Mouse (Mus musculus) testis, adult 2 months (tissue): Measurements from ENCODE around the gene Pacsin1.

Experiments used
- CTCF ChIP-seq: fragments of 200-500 bp; IDR thresholded peaks from 2 replicates; pipeline ENCODE4 v1.5.1; 2012; ENCODE audit warnings: low read depth, mild to moderate bottlenecking, inconsistent platforms, low read length, moderate library complexity; ENCODE audit not compliant: control insufficient read depth, insufficient read depth, insufficient replicate concordance
- POLR2A ChIP-seq: fragments of 200-500 bp; IDR thresholded peaks from 2 replicates; pipeline ENCODE4 v1.6.1; 2012; ENCODE audit warnings: low read depth, mild to moderate bottlenecking, inconsistent platforms, low read length, moderate library complexity; ENCODE audit not compliant: control insufficient read depth

GRCm38 (mm10) chr17:27734344-27735073 lies 79.2 kb downstream of the Pacsin1 start:
- no peak for TF ChIP-seq CTCF
- no peak for TF ChIP-seq POLR2A
